Mouse (Mus musculus): Measurements from ENCODE around the gene Camk2n1.

Camk2n1 gene

GRCm38 (mm10) chr4:138464667-138465353, 10.7 kb downstream of the Camk2n1 start:
- no peak for DNase-seq (ENCODE audit: low read depth, low spot score)

GRCm38 (mm10) chr4:138465446-138465845, 11.3 kb downstream of the Camk2n1 start:
- DNase-seq (ENCODE audit: low read depth, low spot score), result no peak

GRCm38 (mm10) chr4:138466690-138467089, 12.6 kb downstream of the Camk2n1 start:
- DNase-seq (ENCODE audit: low read depth, low spot score), result no peak

GRCm38 (mm10) chr4:138467451-138467850, 13.3 kb downstream of the Camk2n1 start:
- DNase-seq (ENCODE audit: low read depth, low spot score), result no peak

- DNase-seq (ENCODE audit: low read depth, low spot score), result no peak
These were observed 15.0 kb downstream of the Camk2n1 start for GRCm38 (mm10) chr4:138469080-138469479.

DNA sequence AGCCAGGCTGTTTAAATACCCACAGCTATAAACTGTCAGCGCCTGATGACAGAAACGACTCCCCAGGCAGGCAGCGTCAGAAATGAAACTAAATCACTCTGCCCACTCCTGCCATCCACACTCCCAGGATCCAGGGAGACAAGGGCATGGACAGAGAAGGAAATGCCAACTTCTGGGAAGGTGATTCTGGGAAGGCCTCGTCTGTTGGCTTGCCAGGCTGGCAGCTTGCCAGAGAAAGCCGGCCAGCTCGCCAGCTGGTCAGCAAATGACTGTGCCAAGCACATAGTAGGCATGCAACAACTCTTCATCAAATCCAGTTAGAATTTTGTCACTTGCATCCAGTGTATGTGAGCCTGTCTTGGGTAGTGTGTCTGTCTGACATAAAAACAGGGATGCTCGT, 17.1 kb downstream of the Camk2n1 start:
- DNase-seq (ENCODE audit: low read depth, low spot score), result no peak

DNA sequence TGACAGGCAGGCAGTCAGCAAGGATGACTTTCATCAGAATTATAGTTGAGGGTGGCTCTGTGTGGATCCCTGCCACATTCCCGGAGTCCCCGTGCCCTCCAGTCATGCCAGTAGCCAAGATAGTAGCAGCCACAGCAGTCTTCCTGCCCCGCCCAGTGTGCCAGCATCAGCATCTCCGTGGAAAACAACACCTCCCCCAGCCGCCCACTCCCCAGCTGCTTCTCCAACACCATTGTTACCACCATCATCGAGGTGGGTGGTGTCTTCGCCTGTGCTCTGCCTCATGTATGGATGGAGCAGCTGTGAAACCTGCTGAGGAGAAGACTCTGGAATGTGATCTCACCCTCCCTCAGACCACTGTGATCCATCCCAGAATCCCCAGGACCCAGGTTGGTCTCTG, 25.5 kb downstream of the Camk2n1 start:
- DNase-seq (ENCODE audit: low read depth, low spot score), result no peak

GRCm38 (mm10) chr4:138480962-138481361, 26.8 kb downstream of the Camk2n1 start:
- no peak for DNase-seq (ENCODE audit: low read depth, low spot score)

DNA sequence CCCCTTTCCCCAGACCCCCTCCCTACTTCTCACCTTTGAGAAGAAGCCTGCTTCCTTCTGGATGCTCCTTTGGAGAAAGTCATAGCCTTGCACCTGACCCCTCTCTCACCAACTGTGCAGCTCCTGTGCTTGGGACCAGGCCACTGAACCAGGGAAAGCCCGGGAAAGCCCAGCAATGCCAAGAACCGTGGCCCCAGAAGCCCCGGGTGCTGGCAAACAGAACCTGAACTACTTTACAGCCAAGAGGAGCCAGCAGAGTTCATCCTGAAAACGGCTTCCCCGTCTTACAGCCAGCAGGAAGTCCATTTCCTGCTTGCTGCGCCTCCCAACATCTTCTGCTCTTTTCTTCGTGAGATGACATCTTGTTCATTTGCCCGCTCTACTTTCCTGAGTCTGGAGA, 28.6 kb downstream of the Camk2n1 start:
- DNase-seq (ENCODE audit: low read depth, low spot score), result no peak

GRCm38 (mm10) chr4:138488241-138488640, 34.1 kb downstream of the Camk2n1 start:
- no peak for DNase-seq (ENCODE audit: low read depth, low spot score)

DNA sequence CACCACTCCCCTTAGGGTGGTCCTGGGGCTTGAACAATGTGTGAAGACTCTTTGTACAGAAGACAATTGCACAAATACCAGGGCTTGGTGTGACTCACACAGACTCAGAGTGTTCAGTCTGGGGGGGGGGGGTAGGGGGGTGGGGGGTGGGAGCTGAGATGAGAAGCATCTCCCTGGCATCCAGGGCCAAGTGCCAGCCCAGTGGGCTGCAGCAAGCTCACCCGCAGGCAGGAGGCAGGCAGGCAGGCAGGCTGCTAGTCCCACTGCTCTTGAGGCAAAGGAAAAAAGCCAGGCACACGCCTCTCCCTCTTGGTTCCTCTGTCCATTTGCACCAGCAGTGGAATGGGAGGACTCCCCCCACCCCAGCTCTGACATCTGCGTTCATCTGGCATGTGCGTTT, 37.0 kb downstream of the Camk2n1 start:
- no peak for DNase-seq (ENCODE audit: low read depth, low spot score)

- no peak for DNase-seq (ENCODE audit: low read depth, low spot score)
These were observed 39.3 kb downstream of the Camk2n1 start for GRCm38 (mm10) chr4:138493161-138494001.

GRCm38 (mm10) chr4:138494905-138495304, 40.8 kb downstream of the Camk2n1 start:
- DNase-seq (ENCODE audit: low read depth, low spot score), result no peak

GRCm38 (mm10) chr4:138495775-138496174, 41.7 kb downstream of the Camk2n1 start:
- DNase-seq (ENCODE audit: low read depth, low spot score), result no peak

DNA sequence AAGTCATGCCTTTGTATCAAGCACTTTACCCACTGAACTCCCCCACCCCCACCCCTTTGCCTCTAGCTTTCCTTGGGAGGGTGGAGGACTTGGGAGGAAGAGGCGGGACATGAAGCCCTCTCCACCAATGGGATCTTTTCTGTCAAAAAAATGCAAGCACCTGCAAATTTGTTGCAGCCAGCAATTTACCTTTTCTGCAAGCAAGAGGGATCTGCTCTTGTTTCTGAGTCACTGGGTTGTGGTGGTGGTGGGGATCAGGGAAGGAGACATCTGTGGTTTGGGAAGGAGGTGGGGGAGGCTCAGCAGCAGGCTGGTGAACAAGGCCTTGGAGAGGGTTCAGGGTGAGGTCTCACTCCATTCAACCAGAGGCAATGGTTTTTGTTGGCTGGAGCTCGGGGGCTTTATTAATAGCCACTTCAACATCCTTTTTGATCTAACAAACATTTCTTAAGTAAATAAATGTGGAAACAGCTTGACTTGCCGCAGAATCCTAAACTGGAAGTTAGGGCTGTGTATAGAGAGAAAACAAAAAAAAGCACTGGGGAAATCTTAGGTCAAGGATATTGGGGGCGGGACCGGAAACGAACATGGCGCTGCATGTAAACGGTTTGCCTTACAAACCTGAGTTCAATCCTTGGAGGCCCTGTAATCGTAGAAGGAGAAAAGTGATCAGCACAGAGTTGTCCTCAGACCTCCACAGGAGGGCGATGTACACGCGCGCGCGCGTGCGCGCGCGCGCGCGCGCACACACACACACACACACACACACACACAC, 42.8 kb downstream of the Camk2n1 start:
- no peak for DNase-seq (ENCODE audit: low read depth, low spot score)

- no peak for DNase-seq (ENCODE audit: low read depth, low spot score)
These were observed 45.9 kb downstream of the Camk2n1 start for GRCm38 (mm10) chr4:138499856-138500645.

GRCm38 (mm10) chr4:138501048-138501447, 46.9 kb downstream of the Camk2n1 start:
- DNase-seq (ENCODE audit: low read depth, low spot score), result no peak

DNA sequence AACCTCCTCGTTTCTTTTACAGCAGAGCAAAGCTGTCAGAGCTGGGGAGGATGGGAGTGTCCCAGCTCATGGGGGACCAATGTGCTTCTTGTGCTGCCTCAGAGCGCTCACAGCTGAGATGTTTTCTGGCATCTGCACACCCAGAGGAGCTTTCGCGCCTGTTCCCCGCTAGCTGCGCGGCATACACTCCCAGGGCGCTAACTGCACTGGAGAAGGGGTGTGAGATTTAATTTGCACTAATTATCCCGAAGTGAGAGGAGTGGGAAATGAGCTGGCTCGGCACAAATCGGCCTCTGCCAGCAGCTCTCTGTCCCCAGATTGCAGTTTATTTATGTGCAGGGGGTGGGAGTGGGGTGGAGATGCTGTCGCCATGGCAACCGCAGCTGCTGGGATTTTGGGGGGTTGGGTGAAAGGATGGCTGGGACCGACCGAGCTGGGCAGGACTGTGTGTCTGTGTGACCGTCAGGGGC, 50.6 kb downstream of the Camk2n1 start:
- no peak for DNase-seq (ENCODE audit: low read depth, low spot score)

DNA sequence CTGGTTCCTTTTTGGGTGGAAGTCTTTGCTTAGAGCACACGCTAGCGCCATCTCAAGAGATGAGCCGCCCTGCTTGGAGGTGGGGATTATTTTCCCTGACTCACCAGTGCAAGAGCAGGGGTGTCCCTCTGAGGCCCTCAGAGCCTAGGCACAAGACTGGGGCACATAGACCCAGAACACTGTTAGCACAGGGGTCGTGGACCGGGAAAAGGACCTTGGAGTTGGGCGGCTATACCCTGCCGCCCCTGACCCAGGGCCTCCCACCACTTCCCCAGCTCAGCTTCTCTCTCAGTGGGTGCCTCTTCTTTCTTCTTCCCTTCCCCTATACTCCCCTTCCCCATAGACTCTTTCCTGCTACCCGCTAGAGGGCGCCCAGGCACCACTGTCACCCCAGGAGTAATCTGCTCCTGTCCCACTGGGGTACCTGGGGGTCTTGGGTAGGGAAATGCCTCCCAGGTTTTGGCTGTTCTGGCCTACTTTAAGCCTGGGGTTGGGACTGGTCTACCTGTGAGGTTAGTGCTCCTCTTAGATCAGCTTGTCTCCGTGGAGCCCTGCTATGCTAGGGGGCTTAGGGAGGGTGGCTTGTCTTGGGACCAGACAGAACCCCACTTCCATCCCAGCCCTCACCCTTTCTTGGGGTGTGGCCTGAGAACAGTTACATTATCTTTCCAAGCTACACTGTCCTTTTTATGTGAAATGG, 51.2 kb downstream of the Camk2n1 start:
- no peak for DNase-seq (ENCODE audit: low read depth, low spot score)

DNA sequence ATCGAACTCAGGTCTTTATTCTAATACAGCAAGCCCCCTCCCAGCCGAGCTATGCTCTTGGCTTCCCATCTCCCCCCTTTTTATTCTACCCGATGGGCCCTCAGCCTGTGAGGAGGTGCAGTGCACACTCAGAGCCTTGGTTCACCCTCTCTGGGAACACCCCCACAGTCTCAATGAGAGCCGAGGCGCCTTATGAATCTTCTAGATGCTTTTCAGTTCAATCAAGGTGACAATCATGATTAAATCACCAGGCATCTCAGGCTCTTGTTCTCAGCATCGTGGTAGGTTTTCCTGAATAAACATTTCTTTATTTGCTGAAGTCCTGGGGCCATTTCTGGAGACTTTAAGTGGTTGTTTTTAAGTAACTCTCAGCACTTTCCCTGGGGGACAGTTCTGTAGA, 53.8 kb downstream of the Camk2n1 start:
- no peak for DNase-seq (ENCODE audit: low read depth, low spot score)

All from CD4-positive helper T cell, adult 2 months (primary cell).